Mouse (Mus musculus) WW6 (cell line): ENCODE data around the gene Tm6sf2.
"Not testable (repeated sequence)": the region's sequence is repeated elsewhere in the genome, so short reads cannot be mapped to it uniquely, and the experiment has no call there.

Source experiments
- DNase-seq: peaks from one replicate; pipeline ENCODE4 v3.0.0-alpha.2; 2013; ENCODE audit warnings: low read depth, low spot score

Gene Tm6sf2

DNA sequence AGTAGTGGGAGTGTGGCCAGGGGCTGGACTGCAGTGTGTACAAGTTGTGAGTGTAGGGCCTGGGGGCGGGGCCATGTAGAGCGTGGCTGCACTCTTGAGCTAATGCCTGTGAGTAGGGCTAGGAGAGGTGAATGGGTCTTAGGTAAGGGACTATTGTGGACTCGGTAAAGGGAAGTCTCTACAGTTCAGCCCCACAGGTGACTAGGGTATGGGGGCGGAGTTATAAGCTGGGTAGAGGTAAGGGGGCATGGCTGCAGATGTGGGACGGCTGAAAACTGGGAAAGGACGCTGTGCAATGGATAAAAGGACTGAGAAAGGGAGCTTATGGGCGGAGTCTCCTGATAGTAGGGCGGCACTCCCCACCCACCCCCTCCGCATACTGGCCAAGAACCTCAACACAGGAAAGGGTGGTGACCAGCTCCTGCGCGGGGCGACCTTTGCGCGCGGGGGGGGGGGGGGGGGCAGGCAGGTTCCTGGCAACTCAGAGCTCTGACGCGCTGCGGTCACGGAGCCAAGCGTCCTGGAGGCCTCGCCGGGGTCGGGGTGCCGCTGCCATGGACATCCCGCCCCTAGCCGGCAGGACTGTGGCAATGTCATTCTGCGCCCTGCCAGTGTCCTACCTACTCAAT lies at the start of gene Tm6sf2:
Tm6sf2 (plus strand) TSS at position 484 of the 629 bp plus-strand sequence.
- no peak for DNase-seq

DNA sequence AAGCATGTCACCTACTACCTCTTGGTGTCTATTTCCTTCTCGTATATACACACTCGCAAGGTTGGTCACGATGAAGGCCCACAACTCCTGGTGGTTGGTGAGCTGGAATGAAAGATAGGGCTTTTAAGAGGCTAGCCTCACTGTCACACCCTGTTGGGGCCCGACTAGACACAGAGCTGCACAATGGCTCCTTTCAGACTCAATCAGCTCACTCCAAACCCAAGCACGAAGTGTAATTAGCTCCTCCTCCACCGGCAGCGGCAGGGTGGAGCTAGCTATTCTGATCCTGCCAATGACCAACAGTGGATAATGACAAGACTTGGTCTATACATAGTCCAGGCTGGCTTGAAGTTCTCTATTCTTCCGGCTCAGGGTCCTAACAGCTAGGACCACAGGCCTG lies 49.1 kb upstream of the Tm6sf2 start:
- DNase-seq = no peak

DNA sequence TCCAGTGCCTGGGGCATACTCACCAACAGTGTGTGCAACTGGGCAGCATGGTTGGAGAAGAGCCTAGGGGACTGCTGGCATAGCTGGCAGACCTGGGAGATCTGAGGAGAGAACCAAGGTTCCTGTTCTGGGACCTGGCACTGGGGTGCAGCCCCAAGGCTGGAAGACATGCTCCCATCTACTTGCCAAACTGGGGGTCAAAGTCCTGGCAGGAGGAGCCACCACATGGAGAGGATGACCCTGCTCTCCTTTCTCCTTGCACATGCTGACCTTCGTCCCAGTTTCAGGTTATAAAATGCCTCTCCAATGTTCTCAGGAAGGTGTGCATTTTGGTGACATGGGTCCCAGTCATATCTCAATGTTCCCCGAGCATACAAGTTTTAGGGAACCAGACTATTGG lies 46.6 kb upstream of the Tm6sf2 start:
- DNase-seq = no peak

DNA sequence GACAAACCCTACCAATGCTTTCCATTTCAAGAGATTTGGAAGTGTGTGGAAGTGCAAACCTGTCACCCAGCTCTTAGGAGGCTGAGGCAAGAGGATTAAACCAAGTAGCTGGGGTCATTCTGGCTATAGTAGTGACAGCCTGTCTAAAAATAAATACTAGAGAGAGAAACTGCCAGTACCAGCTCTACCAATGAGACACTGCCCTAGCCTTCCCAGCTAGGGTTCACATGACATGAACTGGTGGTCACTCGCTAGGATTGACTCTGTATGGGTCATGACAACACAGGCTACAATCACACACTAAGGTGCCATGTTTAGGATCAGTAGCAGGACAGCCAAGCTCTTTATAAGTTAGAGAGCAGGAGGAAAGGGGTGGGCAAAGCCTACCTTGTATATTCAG lies 42.5 kb upstream of the Tm6sf2 start:
- DNase-seq = no peak

DNA sequence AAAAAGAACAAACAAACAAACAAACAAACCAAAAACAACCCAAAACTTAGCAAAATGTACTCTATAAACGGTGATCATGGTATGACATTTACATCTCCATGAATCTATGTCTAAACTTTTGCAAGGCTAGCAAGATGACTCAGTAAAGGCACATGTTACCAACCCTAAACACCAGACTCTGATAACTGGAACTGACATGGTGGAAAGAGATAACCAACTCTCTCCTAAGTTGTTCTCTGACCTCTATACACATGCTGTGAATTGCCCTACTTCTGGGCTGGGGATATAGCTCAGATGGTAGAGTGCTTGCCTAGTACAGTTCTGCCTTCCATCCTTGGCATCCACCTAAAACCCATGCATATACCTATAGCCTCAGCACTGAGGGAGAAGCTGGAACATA lies 34.7 kb upstream of the Tm6sf2 start:
- no peak for DNase-seq

DNA sequence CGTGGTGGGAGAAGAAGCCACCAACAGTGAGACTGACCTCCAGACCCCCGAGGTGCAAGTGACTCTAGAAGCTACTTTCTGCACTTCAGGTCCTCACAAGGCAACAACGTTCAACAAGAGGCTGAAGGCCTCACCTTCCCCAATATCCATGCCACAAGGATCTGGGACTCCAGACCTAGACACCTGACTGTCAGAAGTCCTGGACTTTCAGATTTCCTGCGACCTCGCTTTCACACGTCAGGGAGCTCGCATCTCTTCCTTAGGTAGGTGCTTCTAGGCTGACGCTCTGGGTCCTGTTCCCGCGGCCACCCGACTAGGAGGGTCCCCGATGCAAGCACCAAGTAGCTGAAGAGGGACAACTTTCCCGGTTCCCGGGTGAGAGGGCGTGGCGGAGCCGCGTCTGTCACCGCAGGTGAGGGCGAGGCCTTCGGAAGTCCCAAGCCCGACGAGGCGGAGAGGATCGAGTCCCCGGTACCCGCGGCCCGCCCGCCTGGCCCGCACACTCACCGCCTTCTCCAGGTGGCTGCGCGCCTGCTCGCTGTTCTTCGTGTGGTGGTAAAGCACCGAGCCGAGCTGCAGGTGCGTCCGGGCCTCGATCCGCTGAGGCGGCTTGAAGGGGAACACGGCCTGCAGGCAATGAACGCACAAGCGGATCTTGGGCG lies 30.7 kb upstream of the Tm6sf2 start:
- peak; percentile 7 for DNase-seq

DNA sequence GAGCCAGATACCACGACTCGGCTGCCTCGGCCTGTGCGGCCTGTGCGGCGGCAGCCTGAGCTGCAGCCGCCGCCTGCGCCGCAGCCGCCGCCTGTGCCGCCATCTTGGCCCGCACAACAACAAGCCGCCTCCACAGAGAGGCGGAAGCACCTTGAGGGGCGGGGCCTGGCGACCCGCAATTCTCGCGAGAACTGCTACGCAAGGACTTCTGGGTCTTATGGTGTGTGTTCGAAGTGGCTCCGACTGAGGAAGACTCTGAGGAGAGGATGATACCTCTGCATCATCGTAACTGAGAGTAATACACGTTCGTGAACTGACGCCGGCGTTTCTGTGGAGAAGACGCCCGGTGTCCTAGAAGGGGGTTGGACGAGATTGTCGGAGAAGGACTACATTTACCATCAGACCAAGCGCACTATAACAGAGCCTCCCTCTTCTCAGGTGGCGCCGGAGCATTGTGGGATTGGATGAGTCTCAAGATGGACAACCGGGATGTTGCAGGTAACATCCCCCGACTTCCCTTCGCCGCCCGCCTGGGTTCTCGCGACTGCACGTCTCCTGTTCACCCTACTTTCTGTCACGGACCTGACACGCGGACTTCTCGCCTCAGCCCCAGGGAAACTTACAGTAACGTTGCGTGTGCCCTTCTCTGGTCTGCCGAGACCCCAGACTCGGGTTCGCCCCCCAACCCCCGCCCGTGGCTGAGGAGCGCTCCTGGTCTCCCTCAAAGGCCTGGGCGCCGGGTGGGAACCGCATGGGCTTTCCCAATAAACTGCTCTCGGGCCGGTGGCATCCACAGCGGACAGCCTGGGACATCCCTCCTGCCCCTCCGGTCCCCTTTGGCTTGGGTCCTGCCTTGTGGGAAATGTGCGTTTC lies 29.9 kb upstream of the Tm6sf2 start, which contains the start of the genes Mau2 and Sugp1:
Mau2 (minus strand) TSS at position 152 of the 873 bp plus-strand sequence.
Sugp1 (plus strand) TSS at position 231 of the 873 bp plus-strand sequence.
- DNase-seq = peak; percentile 99

DNA sequence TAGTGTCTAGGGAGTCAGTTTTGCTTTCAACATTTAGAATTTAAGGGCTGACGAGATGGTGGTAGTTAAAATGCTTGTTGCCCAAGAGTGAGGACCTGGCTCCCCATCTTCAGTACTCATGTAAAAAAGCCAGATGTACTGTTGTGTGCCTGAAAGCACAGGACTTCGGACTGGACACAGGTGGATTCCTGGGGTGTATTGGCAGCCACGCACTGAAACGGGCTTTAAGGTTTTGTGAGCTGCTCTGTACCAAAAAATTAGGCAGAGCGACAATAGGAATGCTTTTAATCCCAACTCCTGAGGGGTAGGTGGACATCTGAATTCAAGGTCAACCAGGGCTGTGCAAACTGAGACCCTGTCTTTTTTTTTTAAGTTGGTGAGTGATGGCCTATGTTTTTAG lies 28.7 kb upstream of the Tm6sf2 start:
- DNase-seq = no peak

DNA sequence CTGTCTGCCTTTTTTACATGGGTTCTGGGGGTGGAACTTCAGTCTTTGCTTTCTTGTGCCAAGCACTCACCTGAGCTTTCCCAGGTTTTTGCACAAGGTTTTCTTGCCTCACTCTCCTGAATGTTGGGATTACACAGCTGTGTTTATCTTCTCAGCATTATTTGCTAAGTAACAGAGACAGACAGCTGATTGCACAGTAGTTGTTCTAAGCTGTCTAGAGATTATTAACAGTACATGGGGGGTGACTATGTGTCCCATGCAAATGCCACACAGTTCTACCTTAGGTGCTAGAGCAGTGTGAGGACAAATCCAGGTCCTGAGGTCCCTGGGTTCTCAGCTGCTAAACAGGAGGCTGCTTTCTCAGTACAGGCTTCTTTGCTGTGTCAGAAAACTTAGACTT lies 23.1 kb upstream of the Tm6sf2 start:
- no peak for DNase-seq

DNA sequence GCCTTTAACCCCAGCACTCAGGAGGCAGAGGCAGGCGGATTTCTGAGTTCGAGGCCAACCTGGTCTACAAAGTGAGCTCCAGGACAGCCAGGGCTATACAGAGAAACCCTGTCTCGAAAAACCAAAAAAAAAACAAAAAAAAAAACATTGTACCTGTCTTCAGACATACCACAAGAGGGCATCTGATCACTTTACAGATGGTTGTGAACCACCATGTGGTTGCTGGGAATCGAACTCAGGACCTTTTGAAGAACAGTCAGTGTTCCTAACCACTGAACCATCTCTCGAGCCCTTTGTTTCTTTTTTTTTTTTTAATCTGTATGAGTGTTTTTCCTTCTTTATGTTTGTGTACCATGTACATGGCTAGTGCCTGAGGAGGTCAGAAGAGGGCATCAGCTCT lies 22.3 kb upstream of the Tm6sf2 start:
- not testable (repeated sequence) for DNase-seq

DNA sequence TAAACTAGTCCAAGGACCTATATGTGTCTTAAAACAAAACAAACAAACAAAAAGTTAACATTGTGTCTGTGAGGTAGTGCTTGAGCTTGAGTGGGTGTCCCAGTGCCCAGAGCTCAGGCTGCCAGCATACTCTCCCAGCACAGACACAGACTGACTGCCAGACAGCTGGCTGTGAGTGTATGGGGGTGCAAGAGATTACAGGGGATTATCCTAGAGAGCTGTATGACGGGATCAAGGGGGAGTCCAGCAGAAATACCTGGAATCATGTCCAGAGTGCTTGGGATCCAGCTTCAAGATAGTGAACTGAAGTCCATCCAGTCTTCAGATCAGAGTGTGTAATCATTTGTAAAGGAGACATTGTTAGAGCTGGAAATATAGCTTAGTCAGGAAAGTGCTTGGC lies 15.0 kb upstream of the Tm6sf2 start:
- no peak for DNase-seq

DNA sequence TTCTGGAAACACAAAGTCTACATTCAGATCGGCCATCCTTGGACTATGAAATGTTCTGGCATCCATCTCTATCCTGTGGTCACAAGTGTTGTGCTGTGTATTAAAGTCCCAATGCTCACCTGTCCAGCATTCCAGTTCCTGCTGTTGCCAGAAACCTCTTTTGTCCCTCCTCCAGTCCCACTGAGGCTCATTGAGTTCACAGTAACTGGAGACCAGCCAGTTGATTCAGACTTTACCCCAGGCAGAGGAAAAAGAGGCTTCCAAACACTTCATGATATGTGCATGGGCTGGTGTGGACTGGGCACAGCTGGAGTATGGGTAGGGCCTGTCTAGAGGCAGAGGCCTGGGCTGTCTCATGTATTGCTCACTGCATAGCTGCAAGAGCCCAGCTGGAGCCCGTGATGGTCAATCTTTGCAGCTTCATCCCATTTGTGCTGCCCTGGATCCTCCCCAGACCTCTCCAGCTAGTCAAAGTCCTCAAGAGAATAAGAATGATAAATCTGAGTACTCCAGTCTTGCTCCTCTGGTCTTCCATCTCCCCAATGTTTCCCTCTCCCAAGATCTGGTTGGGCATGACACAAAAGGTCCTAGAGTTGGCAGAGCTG lies 786 bp upstream of the Tm6sf2 start:
- DNase-seq = no peak

DNA sequence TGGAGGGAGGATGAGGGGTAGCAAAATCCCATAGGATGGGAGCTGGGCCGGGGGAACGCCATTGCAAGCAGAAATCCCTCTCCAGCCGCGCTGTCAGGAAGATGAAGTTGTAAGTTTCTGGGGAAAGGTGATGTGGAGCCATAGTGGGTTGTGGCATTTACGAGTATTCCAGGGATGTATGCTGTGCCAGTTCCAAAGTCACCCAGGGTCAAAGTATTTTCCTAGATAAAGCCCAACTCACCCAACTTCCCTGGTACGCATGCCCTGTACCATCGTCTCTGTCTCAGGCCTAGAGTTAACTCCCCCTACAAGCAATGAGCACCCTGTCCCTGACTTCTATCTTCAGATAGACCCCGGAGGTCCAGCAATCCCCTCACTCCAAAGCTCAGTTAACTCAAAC lies 396 bp downstream of the Tm6sf2 start:
- no peak for DNase-seq

DNA sequence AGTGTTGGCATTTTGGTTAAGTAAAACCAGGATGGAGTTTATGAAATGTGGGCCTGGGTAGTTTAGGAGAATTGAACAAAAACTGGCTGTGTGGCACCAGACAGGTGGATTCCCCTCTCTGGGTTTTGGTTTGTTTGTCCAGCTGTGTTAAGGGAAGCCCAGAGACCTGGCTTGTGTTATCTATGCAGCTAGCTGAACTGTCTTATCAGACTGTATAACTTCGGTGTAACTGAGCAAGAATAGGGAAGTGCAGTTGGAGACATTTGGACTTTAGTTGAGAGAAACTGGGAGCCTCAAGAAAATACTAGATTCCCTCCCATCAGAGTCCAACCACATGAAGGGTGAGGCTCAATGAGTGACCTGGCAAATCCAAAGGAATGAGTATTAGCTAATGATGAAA lies 958 bp downstream of the Tm6sf2 start:
- no peak for DNase-seq

DNA sequence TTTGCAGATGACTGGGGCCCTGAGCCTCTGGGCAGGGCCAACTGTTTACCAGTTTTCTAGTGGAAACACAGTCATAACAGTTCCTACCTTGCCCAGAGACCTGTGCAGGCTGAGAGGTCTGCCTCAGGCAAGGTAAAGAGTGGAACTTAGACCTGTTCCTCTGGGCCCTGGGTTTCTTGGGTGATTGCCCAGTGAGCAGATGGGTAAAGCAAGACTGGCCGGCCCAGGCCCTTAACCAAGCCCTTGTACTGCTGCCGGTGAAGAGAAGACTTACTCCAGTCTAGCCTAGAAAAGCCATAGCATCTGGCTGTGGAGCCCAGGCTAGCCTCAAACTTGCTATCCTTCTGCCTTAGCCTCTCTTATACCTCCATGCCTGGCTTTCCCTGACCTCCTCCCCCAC lies 9.3 kb downstream of the Tm6sf2 start:
- no peak for DNase-seq

DNA sequence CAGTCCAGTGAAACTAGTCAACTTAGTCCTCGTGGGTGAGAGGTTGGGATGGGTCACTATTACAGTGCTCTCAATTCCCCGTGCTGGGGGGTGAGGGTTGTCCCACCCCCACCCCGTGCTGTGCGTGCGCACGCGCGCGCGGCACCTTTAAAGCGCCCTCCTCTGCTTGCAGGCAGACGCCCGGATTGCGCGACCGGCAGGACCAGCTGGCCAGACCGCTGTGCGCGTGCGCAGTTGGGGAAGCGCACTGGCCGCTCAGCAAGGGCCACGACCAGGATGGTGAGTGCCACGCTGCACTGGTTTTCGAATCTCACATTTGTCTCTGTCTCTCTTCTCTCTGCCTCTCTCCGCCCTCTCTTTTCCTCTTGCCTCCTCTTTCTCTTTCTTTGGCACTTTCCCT lies 10.6 kb downstream of the Tm6sf2 start, which contains the start of gene Hapln4:
Hapln4 (plus strand) TSS at position 173 of the 400 bp plus-strand sequence.
- no peak for DNase-seq

DNA sequence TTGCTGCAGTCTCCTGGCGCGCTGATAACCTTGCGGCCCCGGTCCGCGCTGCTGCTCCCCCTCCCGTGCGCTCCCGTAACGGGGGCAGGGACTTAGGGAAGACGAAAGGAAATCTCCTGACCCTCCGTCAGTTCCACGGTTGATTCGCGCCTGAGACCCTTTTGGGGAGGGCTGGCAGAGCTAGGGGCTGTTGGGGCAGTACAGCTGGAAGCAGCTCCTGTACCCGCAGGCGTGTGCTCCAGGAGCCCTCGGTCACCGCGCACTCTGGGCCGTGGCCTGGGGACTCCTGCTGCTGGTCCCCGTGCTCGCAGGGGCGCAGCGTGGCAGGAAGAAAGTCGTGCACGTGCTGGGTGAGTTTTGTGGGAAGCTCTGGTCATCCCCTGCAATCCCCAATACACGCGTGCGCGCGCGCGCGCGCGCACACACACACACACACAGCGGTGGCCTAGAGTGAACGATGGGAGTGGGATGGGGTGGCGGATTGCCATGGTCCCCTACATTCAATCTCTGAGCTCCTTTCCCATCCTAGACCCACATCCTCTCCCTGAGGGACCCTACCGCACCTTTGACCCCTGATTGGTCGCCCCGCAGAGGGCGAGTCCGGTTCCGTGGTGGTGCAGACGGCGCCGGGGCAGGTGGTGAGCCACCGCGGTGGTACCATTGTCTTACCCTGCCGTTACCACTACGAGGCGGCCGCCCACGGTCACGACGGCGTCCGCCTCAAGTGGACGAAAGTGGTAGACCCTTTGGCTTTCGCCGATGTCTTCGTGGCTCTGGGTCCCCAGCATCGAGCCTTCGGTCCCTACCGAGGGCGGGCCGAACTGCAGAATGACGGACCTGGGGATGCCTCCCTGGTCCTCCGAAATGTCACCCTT lies 11.7 kb downstream of the Tm6sf2 start:
- DNase-seq = no peak

DNA sequence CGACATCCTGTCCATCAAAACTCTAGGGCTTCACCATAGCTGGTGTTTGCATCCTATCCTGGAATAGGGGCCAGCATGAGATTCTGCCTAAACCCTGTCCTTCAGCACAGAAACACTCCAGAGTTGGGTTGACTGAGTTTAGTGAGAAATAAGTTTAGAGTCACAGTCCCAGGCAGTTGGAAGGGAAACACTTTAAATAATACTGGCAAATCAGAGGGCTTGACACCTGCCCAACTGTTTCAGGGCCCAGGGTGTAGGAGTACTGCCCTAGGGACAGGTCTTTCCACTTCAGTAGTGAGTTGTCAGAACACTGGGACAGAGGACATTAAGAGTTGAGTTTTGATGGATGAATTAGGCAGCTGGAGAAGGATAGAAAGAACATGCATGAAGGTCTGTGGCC lies 13.4 kb downstream of the Tm6sf2 start:
- no peak for DNase-seq

DNA sequence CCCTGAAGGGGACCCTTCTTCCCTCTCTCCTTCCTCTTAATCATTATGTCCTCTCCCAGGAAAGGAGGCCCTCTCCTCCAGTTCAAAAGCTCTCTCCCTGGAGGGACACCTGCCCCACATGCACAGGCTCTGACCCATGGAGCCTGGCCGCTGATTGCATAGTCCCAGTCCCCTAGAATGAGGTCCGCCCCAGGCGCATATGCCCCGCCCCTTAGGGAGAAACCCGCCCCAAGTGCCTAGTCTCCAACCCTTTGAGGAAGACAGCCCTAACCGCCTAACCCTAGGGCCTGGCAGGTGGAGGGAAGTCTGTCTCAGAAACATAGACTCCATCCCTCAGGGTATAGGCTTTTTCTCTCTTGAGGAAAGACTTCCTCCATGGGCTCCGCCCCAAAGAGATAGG lies 14.5 kb downstream of the Tm6sf2 start:
- DNase-seq = no peak

DNA sequence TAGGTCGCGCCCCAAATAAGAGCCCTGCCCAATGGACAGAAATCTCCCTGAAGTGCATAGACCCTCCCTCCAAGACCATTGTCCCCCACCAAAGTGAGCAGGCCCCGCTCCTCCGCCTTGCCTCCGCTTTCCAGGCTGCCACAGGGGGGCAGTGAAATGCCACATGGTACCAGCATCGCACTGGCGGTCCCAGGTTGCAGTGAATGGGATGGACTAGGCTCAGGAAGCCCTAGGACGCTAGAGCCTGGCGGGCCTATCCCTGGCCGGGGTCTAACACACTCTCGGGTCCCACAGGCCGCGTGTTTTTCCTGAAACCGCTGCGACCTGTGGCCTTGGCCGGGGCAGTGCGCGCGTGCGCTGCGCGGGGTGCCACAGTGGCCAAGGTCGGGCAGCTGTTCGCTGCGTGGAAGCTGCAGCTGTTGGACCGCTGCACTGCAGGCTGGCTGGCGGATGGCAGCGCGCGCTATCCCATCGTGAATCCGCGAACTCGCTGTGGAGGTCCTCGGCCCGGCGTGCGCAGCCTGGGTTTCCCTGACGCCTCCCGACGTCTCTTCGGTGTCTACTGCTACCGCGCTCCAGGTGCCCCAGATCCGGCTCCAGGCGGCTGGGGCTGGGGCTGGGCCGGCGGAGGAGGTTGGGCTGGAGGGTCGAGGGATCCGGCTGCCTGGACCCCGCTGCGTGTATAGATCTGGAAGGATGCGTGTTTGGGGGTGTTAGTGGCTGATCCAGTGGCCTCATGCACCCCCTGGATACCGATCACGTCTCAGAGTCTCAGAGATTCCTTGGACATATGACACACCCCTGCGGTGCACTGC lies 15.3 kb downstream of the Tm6sf2 start:
- DNase-seq = no peak
